Mouse (Mus musculus) heart, adult 2 months (tissue): ENCODE data around the gene Tnfrsf9.

ENCODE experiments used
- CTCF ChIP-seq: fragments of 200-600 bp; IDR thresholded peaks from 2 replicates; pipeline ENCODE4 v1.8.1; 2022; ENCODE audit warnings: antibody characterized with exemption, mild to moderate bottlenecking, moderate library complexity
- EP300 ChIP-seq: fragments of 200-500 bp; IDR thresholded peaks from 2 replicates; pipeline ENCODE4 v1.6.1; 2011; ENCODE audit warnings: low read depth, low read length, control low read depth; ENCODE audit not compliant: insufficient read depth
- POLR2A ChIP-seq: fragments of 200-500 bp; IDR thresholded peaks from 2 replicates; pipeline ENCODE4 v1.6.1; 2011; ENCODE audit warnings: mild to moderate bottlenecking, low read depth, low read length, control low read depth; ENCODE audit not compliant: insufficient read depth

DNA sequence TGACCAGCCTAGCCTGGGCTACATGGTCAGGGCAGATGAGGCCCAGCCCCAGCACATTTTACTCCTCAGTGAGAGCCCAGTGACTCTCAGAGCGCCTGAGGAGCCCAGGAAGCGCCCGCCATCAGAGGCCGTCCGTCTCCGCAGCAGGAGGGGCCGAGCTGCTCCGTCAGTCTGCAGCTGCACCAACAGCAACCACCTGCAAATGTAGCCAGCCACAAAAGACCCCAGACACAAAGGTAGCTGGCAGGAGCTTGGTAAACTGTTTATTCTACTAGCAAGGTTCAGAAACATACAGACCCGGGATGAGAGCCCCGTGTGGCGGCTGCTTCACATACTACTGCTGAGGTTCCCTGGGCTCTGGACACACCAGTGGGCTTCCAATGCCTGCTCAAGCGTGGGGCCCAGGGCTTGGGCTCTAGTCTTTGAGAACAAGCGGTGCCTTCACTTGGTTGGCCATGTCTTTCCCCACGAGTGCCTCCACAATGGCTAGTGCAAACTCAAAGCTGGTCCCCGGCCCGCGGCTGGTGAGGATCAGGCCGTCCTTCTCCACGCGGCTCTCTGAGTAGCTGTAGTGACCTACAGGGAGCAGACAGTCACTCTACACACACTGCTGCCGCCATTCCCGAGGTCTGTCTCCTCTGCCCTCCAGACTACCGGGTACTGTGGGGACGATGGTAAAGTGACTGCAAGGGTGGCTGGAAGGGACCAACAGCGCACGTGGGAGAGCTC lies 17.3 kb upstream of the Tnfrsf9 start:
- no peak for TF ChIP-seq CTCF
- TF ChIP-seq EP300 = no peak
- TF ChIP-seq POLR2A = no peak
